Mouse (Mus musculus) spleen, postnatal 36 days (tissue): ENCODE measurements around the gene Fbxl8.
A peak's percentile ranks its signal among the peaks of the same experiment; 100 is the strongest.
"Not testable (repeated sequence)": the region's sequence is repeated elsewhere in the genome, so short reads cannot be mapped to it uniquely, and the experiment has no call there.

ENCODE experiments used
- DNase-seq, 2 experiments: peaks; one replicate each; pipeline ENCODE4 v3.0.0; 2022; ENCODE audit warnings: low spot score in 2 of 2, mixed read lengths in 1 of 2

Gene Fbxl8

GRCm38 (mm10) chr8:105281821-105282220, 17.4 kb downstream of the Fbxl8 start:
- DNase-seq, result no peak

GRCm38 (mm10) chr8:105282239-105282638, 17.8 kb downstream of the Fbxl8 start:
- DNase-seq, result no peak

GRCm38 (mm10) chr8:105283074-105283473, 18.6 kb downstream of the Fbxl8 start:
- no peak for DNase-seq

- DNase-seq, result no peak
Measured at GRCm38 (mm10) chr8:105285514-105285913, 21.1 kb downstream of the Fbxl8 start.

GRCm38 (mm10) chr8:105286907-105287306, 22.5 kb downstream of the Fbxl8 start:
- DNase-seq, result no peak

GRCm38 (mm10) chr8:105288231-105288630, 23.8 kb downstream of the Fbxl8 start:
- DNase-seq, result no peak

- peak; percentile 94 for DNase-seq
Measured at GRCm38 (mm10) chr8:105288958-105289732, 24.7 kb downstream of the Fbxl8 start.

GRCm38 (mm10) chr8:105289805-105290460, 25.5 kb downstream of the Fbxl8 start, which contains the start of gene 4931428F04Rik:
Gene 4931428F04Rik (minus strand): TSS chr8:105289864.
- DNase-seq, result peak in 1 of 2 experiments; percentile 30

GRCm38 (mm10) chr8:105290554-105291314, 26.3 kb downstream of the Fbxl8 start:
- DNase-seq, result peak; percentile 80 to 83

- DNase-seq, result not testable (repeated sequence)
Measured at GRCm38 (mm10) chr8:105291364-105291763, 26.9 kb downstream of the Fbxl8 start.

- not testable (repeated sequence) for DNase-seq
Measured at GRCm38 (mm10) chr8:105291802-105292201, 27.4 kb downstream of the Fbxl8 start.

- DNase-seq, result no peak
Measured at GRCm38 (mm10) chr8:105292471-105292870, 28.0 kb downstream of the Fbxl8 start.

- DNase-seq, result no peak
Measured at GRCm38 (mm10) chr8:105293405-105293804, 29.0 kb downstream of the Fbxl8 start.

- DNase-seq, result no peak
Measured at GRCm38 (mm10) chr8:105294776-105295175, 30.3 kb downstream of the Fbxl8 start.

- DNase-seq, result no peak
Measured at GRCm38 (mm10) chr8:105295256-105295655, 30.8 kb downstream of the Fbxl8 start.

GRCm38 (mm10) chr8:105295895-105296573, 31.6 kb downstream of the Fbxl8 start, which contains the start of gene Exoc3l:
Gene Exoc3l (minus strand): TSS chr8:105296101.
- no peak for DNase-seq

- DNase-seq, result peak; percentile 92 to 93
Measured at GRCm38 (mm10) chr8:105297511-105298192, 33.2 kb downstream of the Fbxl8 start, which contains the start of gene E2f4. Gene E2f4 (plus strand): TSS chr8:105297663.

- DNase-seq, result no peak
Measured at GRCm38 (mm10) chr8:105298351-105299252, 34.2 kb downstream of the Fbxl8 start.

GRCm38 (mm10) chr8:105299962-105300361, 35.5 kb downstream of the Fbxl8 start:
- DNase-seq, result peak; percentile 75 to 85

- DNase-seq, result no peak
Measured at GRCm38 (mm10) chr8:105303396-105303795, 38.9 kb downstream of the Fbxl8 start.
